Mouse (Mus musculus): ENCODE results near the gene Pygl. TPM values are rescaled to one million over a fixed set of nuclear protein-coding genes. Genes with fewer than 3 reads are reported as not detected.

Gene Pygl
- polyA plus RNA-seq, 1 experiment: 2.0 TPM

GRCm38 (mm10) chr12:70263721-70264120, 32.4 kb upstream of the Pygl start:
- Histone ChIP-seq H3K4me1 (ENCODE audit: control insufficient read depth, insufficient read depth, low read length) (peaks cover 2% of the 10 kb centered on the region), H3K36me3 (ENCODE audit: control insufficient read depth, insufficient read depth, low read length) (no peaks in the 10 kb centered on the region), H3K4me3 (ENCODE audit: control insufficient read depth, low read depth, low read length) (no peak overlapping the region), H3K27me3 (ENCODE audit: control insufficient read depth, insufficient read depth, low read length) (no peaks in the 10 kb centered on the region), H3K27ac (ENCODE audit: control insufficient read depth, insufficient read depth, low read depth, low read length) (no peak overlapping the region)
- TF ChIP-seq CTCF (IDR thresholded peaks at IDR 0.05; ENCODE audit: control insufficient read depth, insufficient read depth, insufficient replicate concordance, low read depth, low read length): no peak
- TF ChIP-seq POLR2A (IDR thresholded peaks at IDR 0.05; ENCODE audit: control insufficient read depth, low read depth, low read length): no peak

- H3K36me3 ChIP-seq (ENCODE audit: control insufficient read depth, insufficient read depth, low read length): no peaks in the 10 kb centered on the region
- no peaks in the 10 kb centered on the region for H3K27me3 ChIP-seq (ENCODE audit: control insufficient read depth, insufficient read depth, low read length)
- no peak overlapping the region for H3K27ac ChIP-seq (ENCODE audit: control insufficient read depth, insufficient read depth, low read depth, low read length)
- no peak overlapping the region for H3K4me3 ChIP-seq (ENCODE audit: control insufficient read depth, low read depth, low read length)
- TF ChIP-seq CTCF (IDR thresholded peaks at IDR 0.05; ENCODE audit: control insufficient read depth, insufficient read depth, insufficient replicate concordance, low read depth, low read length) (no peak), POLR2A (IDR thresholded peaks at IDR 0.05; ENCODE audit: control insufficient read depth, low read depth, low read length) (no peak)
- peaks cover 2% of the 10 kb centered on the region for H3K4me1 ChIP-seq (ENCODE audit: control insufficient read depth, insufficient read depth, low read length)
Observed at GRCm38 (mm10) chr12:70262271-70262953, 31.1 kb upstream of the Pygl start.

GRCm38 (mm10) chr12:70251210-70251884, 20.1 kb upstream of the Pygl start:
- H3K4me1 ChIP-seq (ENCODE audit: control insufficient read depth, insufficient read depth, low read length): no peaks in the 10 kb centered on the region
- H3K4me3 ChIP-seq (ENCODE audit: control insufficient read depth, low read depth, low read length): no peak overlapping the region
- no peak overlapping the region for H3K27ac ChIP-seq (ENCODE audit: control insufficient read depth, insufficient read depth, low read depth, low read length)
- TF ChIP-seq CTCF (IDR thresholded peaks at IDR 0.05; ENCODE audit: control insufficient read depth, insufficient read depth, insufficient replicate concordance, low read depth, low read length): no peak
- no peak for TF ChIP-seq POLR2A (IDR thresholded peaks at IDR 0.05; ENCODE audit: control insufficient read depth, low read depth, low read length)
- H3K36me3 ChIP-seq (ENCODE audit: control insufficient read depth, insufficient read depth, low read length): no peaks in the 10 kb centered on the region
- no peaks in the 10 kb centered on the region for H3K27me3 ChIP-seq (ENCODE audit: control insufficient read depth, insufficient read depth, low read length)

- no peaks in the 10 kb centered on the region for H3K36me3 ChIP-seq (ENCODE audit: control insufficient read depth, insufficient read depth, low read length)
- H3K4me3 ChIP-seq (ENCODE audit: control insufficient read depth, low read depth, low read length): no peak overlapping the region
- no peak for TF ChIP-seq POLR2A (IDR thresholded peaks at IDR 0.05; ENCODE audit: control insufficient read depth, low read depth, low read length)
- no peak for TF ChIP-seq CTCF (IDR thresholded peaks at IDR 0.05; ENCODE audit: control insufficient read depth, insufficient read depth, insufficient replicate concordance, low read depth, low read length)
- peaks cover 2% of the 10 kb centered on the region; the same call in 1 of the 2 replicates for H3K4me1 ChIP-seq (ENCODE audit: control insufficient read depth, insufficient read depth, low read length)
- H3K27ac ChIP-seq (ENCODE audit: control insufficient read depth, insufficient read depth, low read depth, low read length): no peak overlapping the region
- H3K27me3 ChIP-seq (ENCODE audit: control insufficient read depth, insufficient read depth, low read length): no peaks in the 10 kb centered on the region
Observed at GRCm38 (mm10) chr12:70249616-70250157, 18.4 kb upstream of the Pygl start.

- Histone ChIP-seq H3K4me1 (ENCODE audit: control insufficient read depth, insufficient read depth, low read length) (peaks cover 2% of the 10 kb centered on the region; the same call in 1 of the 2 replicates), H3K27ac (ENCODE audit: control insufficient read depth, insufficient read depth, low read depth, low read length) (no peak overlapping the region)
Observed at GRCm38 (mm10) chr12:70247683-70248474, 16.6 kb upstream of the Pygl start.

GRCm38 (mm10) chr12:70242550-70242949, 11.3 kb upstream of the Pygl start:
- no peaks in the 10 kb centered on the region for H3K27me3 ChIP-seq (ENCODE audit: control insufficient read depth, insufficient read depth, low read length)
- TF ChIP-seq POLR2A (IDR thresholded peaks at IDR 0.05; ENCODE audit: control insufficient read depth, low read depth, low read length) (no peak), CTCF (IDR thresholded peaks at IDR 0.05; ENCODE audit: control insufficient read depth, insufficient read depth, insufficient replicate concordance, low read depth, low read length) (no peak)
- H3K4me1 ChIP-seq (ENCODE audit: control insufficient read depth, insufficient read depth, low read length): peaks cover 2% of the 10 kb centered on the region; the same call in 1 of the 2 replicates
- H3K27ac ChIP-seq (ENCODE audit: control insufficient read depth, insufficient read depth, low read depth, low read length): no peak overlapping the region
- no peak overlapping the region for H3K4me3 ChIP-seq (ENCODE audit: control insufficient read depth, low read depth, low read length)
- H3K36me3 ChIP-seq (ENCODE audit: control insufficient read depth, insufficient read depth, low read length): no peaks in the 10 kb centered on the region

More at GRCm38 (mm10) chr12:70247683-70248474, 16.6 kb upstream of the Pygl start:
- Histone ChIP-seq H3K36me3 (ENCODE audit: control insufficient read depth, insufficient read depth, low read length) (no peaks in the 10 kb centered on the region), H3K4me3 (ENCODE audit: control insufficient read depth, low read depth, low read length) (no peak overlapping the region), H3K27me3 (ENCODE audit: control insufficient read depth, insufficient read depth, low read length) (no peaks in the 10 kb centered on the region)
- no peak for TF ChIP-seq CTCF (IDR thresholded peaks at IDR 0.05; ENCODE audit: control insufficient read depth, insufficient read depth, insufficient replicate concordance, low read depth, low read length)
- TF ChIP-seq POLR2A (IDR thresholded peaks at IDR 0.05; ENCODE audit: control insufficient read depth, low read depth, low read length): no peak

Data from testis, adult 2 months (tissue).